Mouse (Mus musculus) forebrain, embryonic 11.5 days (tissue): ENCODE measurements around the gene Atg7. TPM values are rescaled to one million over a fixed set of nuclear protein-coding genes. Genes with fewer than 3 reads are reported as not detected.

Experiments
- ATAC-seq: fragments of 200-750 bp; cut with Nextera tagmentation; replicated peaks from 2 replicates; pipeline ENCODE4 v1.8.0; 2017; ENCODE audit warnings: moderate TSS enrichment; ENCODE audit not compliant: low FRiP score
- DNase-seq: peaks from one replicate; pipeline ENCODE4 v3.0.0-alpha.2; 2017; ENCODE audit warnings: low spot score
- H3K27ac ChIP-seq: fragments of 300-500 bp; sonication (generic); 2 replicates; pipeline ENCODE4 v1.5.1; 2014; ENCODE audit warnings: low read depth, low read length
- H3K27me3 ChIP-seq: fragments of 300-500 bp; sonication (generic); 2 replicates; pipeline ENCODE4 v1.6.1; 2014; ENCODE audit warnings: mild to moderate bottlenecking, low read length, mixed read lengths; ENCODE audit not compliant: control insufficient read depth, insufficient read depth
- H3K36me3 ChIP-seq: fragments of 300-500 bp; sonication (generic); 2 replicates; pipeline ENCODE4 v1.6.1; 2014; ENCODE audit warnings: mild to moderate bottlenecking, low read length, moderate library complexity, mixed read lengths; ENCODE audit not compliant: control insufficient read depth, insufficient read depth
- H3K4me1 ChIP-seq: fragments of 300-500 bp; sonication (generic); replicated peaks from 2 replicates; pipeline ENCODE4 v1.6.1; 2014; ENCODE audit warnings: low read length, mixed read lengths; ENCODE audit not compliant: control insufficient read depth, insufficient read depth
- H3K4me2 ChIP-seq: fragments of 300-500 bp; sonication (generic); 2 replicates; pipeline ENCODE4 v1.6.1; 2014; ENCODE audit warnings: low read depth, mild to moderate bottlenecking, low read length, moderate library complexity, mixed read lengths; ENCODE audit not compliant: severe bottlenecking
- H3K4me3 ChIP-seq: fragments of 300-500 bp; sonication (generic); 2 replicates; pipeline ENCODE4 v1.5.1; 2014; ENCODE audit warnings: low read depth, low read length
- H3K9ac ChIP-seq: fragments of 300-500 bp; sonication (generic); 2 replicates; pipeline ENCODE4 v1.6.1; 2014; ENCODE audit warnings: low read length
- H3K9me3 ChIP-seq: fragments of 300-500 bp; sonication (generic); 2 replicates; pipeline ENCODE4 v1.6.1; 2016; ENCODE audit warnings: low read length, mixed read lengths; ENCODE audit not compliant: control insufficient read depth
- WGBS: fragments of 180-500 bp; shearing (Covaris S2); extraction: QIAGEN DNeasy Blood & Tissue Kit; methylation state at CpG from one replicate; pipeline ENCODE4 v1.1.7; 2014; 5-methylcytosine and 5-hydroxymethylcytosine counted together
- polyA plus RNA-seq: library from polyadenylated mRNA; unstranded; fragments of >200 nt; fragmentation: Nextera tagmentation; extraction: Ambion mirVana; gene quantifications from 2 replicates; pipeline ENCODE4 v1.2.1, GENCODE M21; 2014

Atg7 gene
- polyA plus RNA-seq, 1 experiment from 2014 or later = 20.3 TPM

- Histone ChIP-seq H3K4me2 (no peak overlapping the region), H3K9me3 (no peaks in the 10 kb centered on the region), H3K27ac (no peak overlapping the region), H3K9ac (no peak overlapping the region), H3K4me1 (no peaks in the 10 kb centered on the region; the same call in 1 of the 2 replicates), H3K4me3 (no peak overlapping the region), H3K36me3 (no peaks in the 10 kb centered on the region), H3K27me3 (no peaks in the 10 kb centered on the region)
- ATAC-seq = no peak
- no peak for DNase-seq
- 74% methylated on average over 6 of the region's 6 CpGs for WGBS
These were observed 171.4 kb downstream of the Atg7 start for GRCm38 (mm10) chr6:114814199-114814881.

- DNase-seq (no peak), ATAC-seq (no peak)
- H3K9ac ChIP-seq = no peak overlapping the region
- no peaks in the 10 kb centered on the region for H3K27me3 ChIP-seq
- H3K4me3 ChIP-seq = no peak overlapping the region
- no peaks in the 10 kb centered on the region for H3K36me3 ChIP-seq
- no peak overlapping the region for H3K27ac ChIP-seq
- 95% methylated on average over 5 of the region's 5 CpGs for WGBS
- no peak overlapping the region for H3K4me2 ChIP-seq
- no peaks in the 10 kb centered on the region for H3K9me3 ChIP-seq
- no peaks in the 10 kb centered on the region; the same call in 1 of the 2 replicates for H3K4me1 ChIP-seq
These were observed 172.2 kb downstream of the Atg7 start for GRCm38 (mm10) chr6:114814882-114815650.

- no peak overlapping the region for H3K27ac ChIP-seq
- H3K4me3 ChIP-seq = no peak overlapping the region
- no peaks in the 10 kb centered on the region for H3K27me3 ChIP-seq
- H3K4me2 ChIP-seq = no peak overlapping the region
- no peak for ATAC-seq
- H3K4me1 ChIP-seq = no peaks in the 10 kb centered on the region; the same call in 1 of the 2 replicates
- H3K9me3 ChIP-seq = no peaks in the 10 kb centered on the region
- no peaks in the 10 kb centered on the region for H3K36me3 ChIP-seq
- DNase-seq = no peak
- H3K9ac ChIP-seq = no peak overlapping the region
- WGBS = 68% methylated on average over 11 of the region's 11 CpGs
These were observed 175.1 kb downstream of the Atg7 start for GRCm38 (mm10) chr6:114817948-114818347.

GRCm38 (mm10) chr6:114818471-114818870 lies 175.6 kb downstream of the Atg7 start:
- Histone ChIP-seq H3K4me3 (no peak overlapping the region), H3K36me3 (no peaks in the 10 kb centered on the region), H3K4me2 (no peak overlapping the region), H3K4me1 (no peaks in the 10 kb centered on the region; the same call in 1 of the 2 replicates), H3K27me3 (no peaks in the 10 kb centered on the region), H3K27ac (no peak overlapping the region), H3K9me3 (no peaks in the 10 kb centered on the region), H3K9ac (no peak overlapping the region)
- ATAC-seq (no peak), DNase-seq (no peak)
- WGBS = 72% methylated on average over 6 of the region's 6 CpGs

GRCm38 (mm10) chr6:114819971-114820481 lies 177.1 kb downstream of the Atg7 start:
- H3K36me3 ChIP-seq = no peaks in the 10 kb centered on the region
- no peak overlapping the region for H3K4me2 ChIP-seq
- no peak for ATAC-seq
- H3K27me3 ChIP-seq = no peaks in the 10 kb centered on the region
- H3K4me3 ChIP-seq = no peak overlapping the region
- no peaks in the 10 kb centered on the region for H3K9me3 ChIP-seq
- no peak overlapping the region for H3K9ac ChIP-seq
- no peak for DNase-seq
- H3K4me1 ChIP-seq = no peaks in the 10 kb centered on the region; the same call in 1 of the 2 replicates
- WGBS = 74% methylated on average over 9 of the region's 9 CpGs
- H3K27ac ChIP-seq = no peak overlapping the region

GRCm38 (mm10) chr6:114821646-114822045 lies 178.7 kb downstream of the Atg7 start:
- ATAC-seq (no peak), DNase-seq (no peak)
- Histone ChIP-seq H3K9me3 (no peaks in the 10 kb centered on the region), H3K4me2 (no peak overlapping the region), H3K9ac (no peak overlapping the region), H3K4me1 (no peaks in the 10 kb centered on the region; the same call in 1 of the 2 replicates), H3K4me3 (no peak overlapping the region), H3K27ac (no peak overlapping the region), H3K36me3 (no peaks in the 10 kb centered on the region), H3K27me3 (no peaks in the 10 kb centered on the region)
- 93% methylated on average over 7 of the region's 7 CpGs for WGBS

GRCm38 (mm10) chr6:114826889-114827288 lies 184.0 kb downstream of the Atg7 start:
- WGBS = 62% methylated on average over 2 of the region's 2 CpGs
- no peaks in the 10 kb centered on the region for H3K36me3 ChIP-seq
- no peak overlapping the region for H3K9ac ChIP-seq
- H3K27ac ChIP-seq = no peak overlapping the region
- DNase-seq (no peak), ATAC-seq (no peak)
- no peak overlapping the region for H3K4me3 ChIP-seq
- H3K4me2 ChIP-seq = no peak overlapping the region
- no peaks in the 10 kb centered on the region for H3K9me3 ChIP-seq
- H3K4me1 ChIP-seq = no peaks in the 10 kb centered on the region
- H3K27me3 ChIP-seq = no peaks in the 10 kb centered on the region

- H3K27me3 ChIP-seq = no peaks in the 10 kb centered on the region
- H3K4me2 ChIP-seq = no peak overlapping the region
- H3K9ac ChIP-seq = no peak overlapping the region
- H3K36me3 ChIP-seq = no peaks in the 10 kb centered on the region
- ATAC-seq (no peak), DNase-seq (no peak)
- no peak overlapping the region for H3K27ac ChIP-seq
- WGBS = 90% methylated on average over 9 of the region's 9 CpGs
- H3K4me1 ChIP-seq = no peaks in the 10 kb centered on the region
- no peak overlapping the region for H3K4me3 ChIP-seq
- no peaks in the 10 kb centered on the region for H3K9me3 ChIP-seq
These were observed 187.0 kb downstream of the Atg7 start for GRCm38 (mm10) chr6:114829660-114830438.
